Mouse (Mus musculus) hindbrain, embryonic 13.5 days (tissue): ENCODE results near the gene Fam186b. TPM values are rescaled to one million over a fixed set of nuclear protein-coding genes. Genes with fewer than 3 reads are reported as not detected.

ENCODE experiments used
- ATAC-seq: fragments of 200-750 bp; cut with Nextera tagmentation; 2 replicates; pipeline ENCODE4 v1.8.0; 2017; ENCODE audit warnings: moderate TSS enrichment; ENCODE audit not compliant: low FRiP score
- H3K27ac ChIP-seq: fragments of 300-500 bp; sonication (generic); 2 replicates; pipeline ENCODE4 v1.5.1; 2015; ENCODE audit warnings: inconsistent platforms, mild to moderate bottlenecking, moderate library complexity
- H3K27me3 ChIP-seq: fragments of 300-500 bp; sonication (generic); 2 replicates; pipeline ENCODE4 v1.6.1; 2015; ENCODE audit warnings: mild to moderate bottlenecking, inconsistent platforms
- H3K36me3 ChIP-seq: fragments of 300-500 bp; sonication (generic); 2 replicates; pipeline ENCODE4 v1.6.1; 2015; ENCODE audit warnings: mild to moderate bottlenecking, inconsistent platforms
- H3K4me1 ChIP-seq: fragments of 300-500 bp; sonication (generic); replicated peaks from 2 replicates; pipeline ENCODE4 v1.6.1; 2015; ENCODE audit warnings: inconsistent platforms
- H3K4me2 ChIP-seq: fragments of 300-500 bp; sonication (generic); 2 replicates; pipeline ENCODE4 v1.6.1; 2015; ENCODE audit warnings: inconsistent platforms, mild to moderate bottlenecking, moderate library complexity
- H3K4me3 ChIP-seq: fragments of 300-500 bp; sonication (generic); 2 replicates; pipeline ENCODE4 v1.5.1; 2015; ENCODE audit warnings: mild to moderate bottlenecking, inconsistent platforms
- H3K9ac ChIP-seq: fragments of 300-500 bp; sonication (generic); 2 replicates; pipeline ENCODE4 v1.6.1; 2015; ENCODE audit warnings: mild to moderate bottlenecking, inconsistent platforms
- H3K9me3 ChIP-seq: fragments of 300-500 bp; sonication (generic); 2 replicates; pipeline ENCODE4 v1.6.1; 2016; ENCODE audit warnings: inconsistent platforms
- WGBS: fragments of 180-500 bp; shearing (Covaris S2); methylation state at CpG from one replicate; pipeline ENCODE4 v1.1.7; 2015; 5-methylcytosine and 5-hydroxymethylcytosine counted together
- polyA plus RNA-seq: library from polyadenylated mRNA; unstranded; fragments of >200 nt; fragmentation: Nextera tagmentation; extraction: Ambion mirVana; gene quantifications from 2 replicates; pipeline ENCODE4 v1.2.1, GENCODE M21; 2015

Fam186b gene
- polyA plus RNA-seq, 1 experiment from 2014 or later, result 0.47 TPM

GRCm38 (mm10) chr15:99285189-99285535, 10.5 kb downstream of the Fam186b start:
- Histone ChIP-seq H3K36me3 (no peaks in the 10 kb centered on the region), H3K9ac (no peak overlapping the region), H3K27ac (no peak overlapping the region), H3K9me3 (no peaks in the 10 kb centered on the region), H3K4me3 (no peak overlapping the region), H3K4me2 (no peak overlapping the region), H3K4me1 (no peaks in the 10 kb centered on the region), H3K27me3 (no peaks in the 10 kb centered on the region)
- no peak for ATAC-seq
- WGBS, result 52% methylated on average over 8 of the region's 8 CpGs

- Histone ChIP-seq H3K9me3 (no peaks in the 10 kb centered on the region), H3K4me2 (no peak overlapping the region), H3K27ac (no peak overlapping the region), H3K4me3 (no peak overlapping the region), H3K4me1 (no peaks in the 10 kb centered on the region), H3K36me3 (no peaks in the 10 kb centered on the region), H3K27me3 (no peaks in the 10 kb centered on the region), H3K9ac (no peak overlapping the region; the same call in 1 of the 2 replicates)
- 48% methylated on average over 14 of the region's 14 CpGs for WGBS
- no peak for ATAC-seq
Measured at GRCm38 (mm10) chr15:99284527-99285188, 11.0 kb downstream of the Fam186b start.

- Histone ChIP-seq H3K9ac (no peak overlapping the region), H3K4me3 (no peak overlapping the region), H3K36me3 (no peaks in the 10 kb centered on the region), H3K27ac (no peak overlapping the region), H3K27me3 (no peaks in the 10 kb centered on the region), H3K4me2 (no peak overlapping the region), H3K9me3 (no peaks in the 10 kb centered on the region), H3K4me1 (no peaks in the 10 kb centered on the region)
- ATAC-seq, result no peak
- WGBS, result 70% methylated on average over 10 of the region's 10 CpGs
Measured at GRCm38 (mm10) chr15:99283456-99283855, 12.2 kb downstream of the Fam186b start.

GRCm38 (mm10) chr15:99278271-99278670, 17.4 kb downstream of the Fam186b start:
- peaks cover 5% of the 10 kb centered on the region; the same call in 1 of the 2 replicates for H3K4me1 ChIP-seq
- ATAC-seq, result no peak
- H3K9ac ChIP-seq, result no peak overlapping the region
- H3K27me3 ChIP-seq, result no peaks in the 10 kb centered on the region
- WGBS, result 85% methylated on average over 7 of the region's 7 CpGs
- 0 out of 2 replicates have a peak overlapping the region, but pooled peaks have one; percentile 23 for H3K27ac ChIP-seq
- no peak overlapping the region for H3K4me2 ChIP-seq
- H3K9me3 ChIP-seq, result no peaks in the 10 kb centered on the region
- H3K4me3 ChIP-seq, result no peak overlapping the region
- H3K36me3 ChIP-seq, result no peaks in the 10 kb centered on the region

- H3K9ac ChIP-seq, result no peak overlapping the region
- 87% methylated on average over 8 of the region's 8 CpGs for WGBS
- H3K4me2 ChIP-seq, result no peak overlapping the region
- H3K27me3 ChIP-seq, result no peaks in the 10 kb centered on the region
- H3K27ac ChIP-seq, result no peak overlapping the region
- no peaks in the 10 kb centered on the region for H3K36me3 ChIP-seq
- ATAC-seq, result no peak
- peaks cover 12% of the 10 kb centered on the region for H3K4me1 ChIP-seq
- no peaks in the 10 kb centered on the region for H3K9me3 ChIP-seq
- H3K4me3 ChIP-seq, result no peak overlapping the region
Measured at GRCm38 (mm10) chr15:99276095-99276494, 19.6 kb downstream of the Fam186b start.

GRCm38 (mm10) chr15:99265679-99266078, 30.0 kb downstream of the Fam186b start:
- 24% methylated on average over 4 of the region's 4 CpGs for WGBS
- no peak overlapping the region for H3K9ac ChIP-seq
- ATAC-seq, result no peak

GRCm38 (mm10) chr15:99264363-99264762, 31.3 kb downstream of the Fam186b start:
- Histone ChIP-seq H3K9me3 (no peaks in the 10 kb centered on the region), H3K27ac (no peak overlapping the region), H3K4me1 (peaks cover 2% of the 10 kb centered on the region; the same call in 1 of the 2 replicates)

More at GRCm38 (mm10) chr15:99265679-99266078, 30.0 kb downstream of the Fam186b start:
- Histone ChIP-seq H3K4me3 (no peak overlapping the region), H3K4me1 (no peaks in the 10 kb centered on the region), H3K27ac (no peak overlapping the region), H3K27me3 (no peaks in the 10 kb centered on the region), H3K4me2 (no peak overlapping the region), H3K36me3 (no peaks in the 10 kb centered on the region), H3K9me3 (no peaks in the 10 kb centered on the region)

GRCm38 (mm10) chr15:99262702-99263101, 33.0 kb downstream of the Fam186b start:
- Histone ChIP-seq H3K9me3 (no peaks in the 10 kb centered on the region), H3K4me1 (peaks cover 3% of the 10 kb centered on the region; the same call in 1 of the 2 replicates), H3K36me3 (no peaks in the 10 kb centered on the region), H3K4me2 (no peak overlapping the region), H3K27ac (no peak overlapping the region), H3K27me3 (no peaks in the 10 kb centered on the region), H3K4me3 (no peak overlapping the region), H3K9ac (no peak overlapping the region)
- 63% methylated on average over 10 of the region's 10 CpGs for WGBS
- no peak for ATAC-seq

More at GRCm38 (mm10) chr15:99264363-99264762, 31.3 kb downstream of the Fam186b start:
- Histone ChIP-seq H3K36me3 (no peaks in the 10 kb centered on the region), H3K9ac (no peak overlapping the region), H3K27me3 (no peaks in the 10 kb centered on the region), H3K4me2 (no peak overlapping the region), H3K4me3 (no peak overlapping the region)
- WGBS, result 68% methylated on average over 2 of the region's 2 CpGs
- no peak for ATAC-seq

GRCm38 (mm10) chr15:99259730-99260252, 35.9 kb downstream of the Fam186b start:
- H3K27ac ChIP-seq, result 0 out of 2 replicates have a peak overlapping the region, but pooled peaks have one; percentile 5
- peaks cover 3% of the 10 kb centered on the region; the same call in 1 of the 2 replicates for H3K4me1 ChIP-seq
- no peaks in the 10 kb centered on the region for H3K27me3 ChIP-seq
- 0 out of 2 replicates have a peak overlapping the region, but pooled peaks have one; percentile 2 for H3K4me3 ChIP-seq
- peak overlapping the region; percentile 38 for H3K4me2 ChIP-seq
- H3K9me3 ChIP-seq, result no peaks in the 10 kb centered on the region
- 1% methylated on average over 7 of the region's 10 CpGs for WGBS
- H3K36me3 ChIP-seq, result no peaks in the 10 kb centered on the region
- no peak for ATAC-seq
- 0 out of 2 replicates have a peak overlapping the region, but pooled peaks have one; percentile 19 for H3K9ac ChIP-seq

GRCm38 (mm10) chr15:99259167-99259729, 36.4 kb downstream of the Fam186b start:
- Histone ChIP-seq H3K9ac (0 out of 2 replicates have a peak overlapping the region, but pooled peaks have one; percentile 19), H3K4me2 (peak overlapping the region; percentile 38), H3K4me3 (0 out of 2 replicates have a peak overlapping the region, but pooled peaks have one; percentile 2), H3K27me3 (no peaks in the 10 kb centered on the region), H3K9me3 (no peaks in the 10 kb centered on the region), H3K4me1 (peaks cover 6% of the 10 kb centered on the region), H3K36me3 (no peaks in the 10 kb centered on the region), H3K27ac (no peak overlapping the region)
- no peak for ATAC-seq
- WGBS, result 63% methylated on average over 8 of the region's 8 CpGs

- ATAC-seq, result no peak
- H3K9ac ChIP-seq, result no peak overlapping the region
- no peaks in the 10 kb centered on the region for H3K9me3 ChIP-seq
- H3K4me1 ChIP-seq, result peaks cover 29% of the 10 kb centered on the region
- H3K4me2 ChIP-seq, result no peak overlapping the region
- no peaks in the 10 kb centered on the region for H3K36me3 ChIP-seq
- WGBS, result 82% methylated on average over 6 of the region's 6 CpGs
- no peak overlapping the region for H3K4me3 ChIP-seq
- no peaks in the 10 kb centered on the region for H3K27me3 ChIP-seq
- no peak overlapping the region for H3K27ac ChIP-seq
Measured at GRCm38 (mm10) chr15:99255241-99255749, 40.4 kb downstream of the Fam186b start.

GRCm38 (mm10) chr15:99254477-99255005, 41.1 kb downstream of the Fam186b start:
- WGBS, result 82% methylated on average over 2 of the region's 2 CpGs
- Histone ChIP-seq H3K4me1 (peaks cover 33% of the 10 kb centered on the region), H3K27me3 (no peaks in the 10 kb centered on the region), H3K9me3 (no peaks in the 10 kb centered on the region), H3K27ac (no peak overlapping the region), H3K9ac (no peak overlapping the region), H3K4me3 (no peak overlapping the region), H3K36me3 (peaks cover 3% of the 10 kb centered on the region; the same call in 1 of the 2 replicates), H3K4me2 (no peak overlapping the region)
- no peak for ATAC-seq
